ENCODE assay signal across 10 mouse cellular contexts in the genomic region with DNA sequence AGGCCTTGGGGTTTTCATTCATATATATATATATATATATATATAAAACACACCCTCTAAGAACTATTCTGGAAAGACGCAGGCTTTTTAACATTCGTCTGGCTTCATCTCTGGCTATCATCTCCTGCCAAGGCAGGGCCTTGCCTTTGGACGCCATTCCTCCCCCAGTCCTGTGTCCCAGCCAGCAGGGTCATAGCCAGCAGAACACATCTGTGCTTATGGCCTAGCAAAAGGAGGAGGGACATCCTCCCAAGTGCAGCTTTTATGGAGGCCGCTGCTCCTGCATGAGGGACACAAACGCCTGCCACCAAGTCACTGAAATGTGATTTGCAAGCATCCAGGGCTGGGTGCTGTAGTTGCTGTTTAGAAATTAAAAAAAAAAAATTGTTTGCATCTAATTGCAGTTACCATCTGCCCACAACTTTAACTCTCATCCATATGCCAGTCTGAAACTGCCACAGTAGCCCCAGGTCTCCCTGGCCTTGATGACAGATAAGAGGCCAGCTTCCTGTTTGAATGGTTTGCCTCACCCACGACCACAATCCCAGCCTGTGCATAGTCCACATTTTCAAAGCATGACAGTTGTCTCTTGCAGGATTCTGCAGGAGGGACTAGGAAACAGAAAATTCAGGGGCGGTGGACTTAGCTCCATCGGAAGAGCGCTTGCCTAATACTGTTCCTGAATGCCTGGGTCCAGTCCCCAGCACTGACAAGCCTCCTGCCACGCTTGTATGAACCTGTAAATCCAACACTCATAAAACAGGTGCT.
DNase-seq lines count a peak whose midpoint lies in the region; ATAC-seq lines count a peak whose summit lies in the region.
"Had no signal": no experiment of that assay in that cellular context is flagged by ENCODE, and none has a peak within 500 bp of the region (broad histone marks: within the 10 kb centered on the region; RNA-seq: fewer than 3 reads in every experiment).

No protein-coding gene starts in this region.

- H3K4me3 ChIP-seq in lung, embryonic 16.5 days (ENCODE audit: low read length) = no peak overlapping the region
- H3K4me3 ChIP-seq in stomach, embryonic 14.5 days (ENCODE audit: low read depth, low read length) = no peak overlapping the region
- H3K4me3 ChIP-seq: embryonic facial prominence, embryonic 12.5 days; heart, embryonic 15.5 days had no signal

- peak; percentile 79 for ATAC-seq in lung, embryonic 16.5 days (ENCODE audit: low read depth)
- ATAC-seq in stomach, embryonic 14.5 days (ENCODE audit: insufficient number of reproducible peaks, insufficient read depth, low FRiP score, low read depth) = 0 out of 2 replicates have a peak, but pooled peaks have one; percentile 46

- no peak overlapping the region for H3K4me2 ChIP-seq in lung, embryonic 16.5 days (ENCODE audit: low read depth, low read length)
- no peak overlapping the region for H3K4me2 ChIP-seq in stomach, embryonic 14.5 days (replicated peaks; ENCODE audit: low read depth, low read length)
- H3K4me2 ChIP-seq: embryonic facial prominence, embryonic 12.5 days; heart, embryonic 15.5 days had no signal

- H3K27ac ChIP-seq in lung, embryonic 16.5 days (ENCODE audit: low read length) = no peak overlapping the region
- H3K27ac ChIP-seq in stomach, embryonic 14.5 days (ENCODE audit: low read length) = no peak overlapping the region
- H3K27ac ChIP-seq: embryonic facial prominence, embryonic 12.5 days; heart, embryonic 15.5 days had no signal

- H3K9me3 ChIP-seq in lung, embryonic 16.5 days (ENCODE audit: control insufficient read depth, low read length) = no peaks in the 10 kb centered on the region
- no peaks in the 10 kb centered on the region for H3K9me3 ChIP-seq in stomach, embryonic 14.5 days (ENCODE audit: control insufficient read depth, low read depth, low read length)
- H3K9me3 ChIP-seq: embryonic facial prominence, embryonic 12.5 days; heart, embryonic 15.5 days had no signal

- no peaks in the 10 kb centered on the region for H3K36me3 ChIP-seq in lung, embryonic 16.5 days (ENCODE audit: control insufficient read depth, insufficient read depth, low read length)
- H3K36me3 ChIP-seq in stomach, embryonic 14.5 days (ENCODE audit: control insufficient read depth, insufficient read depth, low read length) = no peaks in the 10 kb centered on the region
- H3K36me3 ChIP-seq: embryonic facial prominence, embryonic 12.5 days; heart, embryonic 15.5 days had no signal

- 62% methylated on average over 10 of the region's 10 CpGs for WGBS in lung, embryonic 16.5 days
- WGBS in stomach, embryonic 14.5 days = 60% methylated on average over 10 of the region's 10 CpGs

- peaks cover 12% of the 10 kb centered on the region for H3K4me1 ChIP-seq in lung, embryonic 16.5 days (replicated peaks; ENCODE audit: control insufficient read depth, insufficient read depth, low read length)
- H3K4me1 ChIP-seq in stomach, embryonic 14.5 days (ENCODE audit: control insufficient read depth, insufficient read depth, low read length) = 0 out of 2 replicates have a peak, but pooled peaks cover 2% of the 10 kb centered on the region
- H3K4me1 ChIP-seq: embryonic facial prominence, embryonic 12.5 days had no signal

- H3K27me3 ChIP-seq in lung, embryonic 16.5 days (ENCODE audit: control insufficient read depth, insufficient read depth, low read depth, low read length) = no peaks in the 10 kb centered on the region; the same call in 1 of the 2 replicates
- H3K27me3 ChIP-seq in stomach, embryonic 14.5 days (ENCODE audit: control insufficient read depth, insufficient read depth, low read length) = no peaks in the 10 kb centered on the region
- H3K27me3 ChIP-seq: embryonic facial prominence, embryonic 12.5 days; heart, embryonic 15.5 days had no signal

- intact Hi-C loops in heart, postnatal 14 days (cut with DNase I) = no loop called here

- DNase-seq in adrenal gland, postnatal 25 days = peak; percentile 9
- no peak for DNase-seq in adrenal gland, postnatal 4 days (ENCODE audit: low spot score in 2 of 2)
- DNase-seq in lung, postnatal 36 days = no peak
- peak; percentile 56 to 60 for DNase-seq in heart, postnatal 14 days
- DNase-seq in retina, embryonic 14.5 days (ENCODE audit: low spot score) = no peak
- no peak for DNase-seq in left cerebral cortex, adult 9 months (ENCODE audit: low spot score in 2 of 2)

- no peak overlapping the region for H3K9ac ChIP-seq in lung, embryonic 16.5 days (ENCODE audit: low read length)
- no peak overlapping the region for H3K9ac ChIP-seq in stomach, embryonic 14.5 days (replicated peaks; ENCODE audit: low read depth, low read length)
- H3K9ac ChIP-seq: embryonic facial prominence, embryonic 12.5 days; heart, embryonic 15.5 days had no signal

Comparison
In these comparisons a context has a peak if more than half of its experiments do, and no peak if none do; other contexts are left out.
1. DNase-seq: peak in adrenal gland, postnatal 25 days (single experiment) and heart, postnatal 14 days (2 of 2); none in adrenal gland, postnatal 4 days (0 of 2), lung, postnatal 36 days (single experiment), retina, embryonic 14.5 days (single experiment) and left cerebral cortex, adult 9 months (0 of 2).